Mouse (Mus musculus) CH12.LX (cell line): Measurements from ENCODE around the gene Cdc20.
A peak's percentile ranks its signal among the peaks of the same experiment; 100 is the strongest.

Experiments
- CHD1 ChIP-seq: IDR thresholded peaks from 2 replicates; pipeline ENCODE4 v1.6.1; 2012; ENCODE audit warnings: low read depth, low read length, improper control_type of control experiment, inconsistent platforms
- CHD2 ChIP-seq: IDR thresholded peaks from 2 replicates; pipeline ENCODE4 v1.6.1; 2011; ENCODE audit warnings: low read length, improper control_type of control experiment
- CTCF ChIP-seq, 2 experiments: IDR thresholded peaks in 1 of 2; conservative IDR thresholded peaks in 1 of 2; 2 replicates each; pipeline ENCODE4 v1.5.1; 2011 to 2012; ENCODE audit warnings: low read depth in 2 of 2, low read length in 2 of 2, improper control_type of control experiment in 1 of 2, inconsistent platforms in 1 of 2, mild to moderate bottlenecking in 1 of 2, moderate library complexity in 1 of 2
- EP300 ChIP-seq: IDR thresholded peaks from 2 replicates; pipeline ENCODE4 v1.6.1; 2011; ENCODE audit warnings: low read length, improper control_type of control experiment
- HCFC1 ChIP-seq: IDR thresholded peaks from 2 replicates; pipeline ENCODE4 v1.6.1; 2012; ENCODE audit warnings: low read depth, mild to moderate bottlenecking, inconsistent platforms, low read length, improper control_type of control experiment
- MAX ChIP-seq: IDR thresholded peaks from 2 replicates; pipeline ENCODE4 v1.6.1; 2011; ENCODE audit warnings: low read length, improper control_type of control experiment
- POLR2A ChIP-seq: IDR thresholded peaks from 2 replicates; pipeline ENCODE4 v1.6.1; 2011; ENCODE audit warnings: low read depth, mild to moderate bottlenecking, improper control_type of control experiment, low read length
- USF2 ChIP-seq: conservative IDR thresholded peaks from 2 replicates; pipeline ENCODE4 v1.6.1; 2011; ENCODE audit warnings: low read depth, low read length, improper control_type of control experiment

DNA sequence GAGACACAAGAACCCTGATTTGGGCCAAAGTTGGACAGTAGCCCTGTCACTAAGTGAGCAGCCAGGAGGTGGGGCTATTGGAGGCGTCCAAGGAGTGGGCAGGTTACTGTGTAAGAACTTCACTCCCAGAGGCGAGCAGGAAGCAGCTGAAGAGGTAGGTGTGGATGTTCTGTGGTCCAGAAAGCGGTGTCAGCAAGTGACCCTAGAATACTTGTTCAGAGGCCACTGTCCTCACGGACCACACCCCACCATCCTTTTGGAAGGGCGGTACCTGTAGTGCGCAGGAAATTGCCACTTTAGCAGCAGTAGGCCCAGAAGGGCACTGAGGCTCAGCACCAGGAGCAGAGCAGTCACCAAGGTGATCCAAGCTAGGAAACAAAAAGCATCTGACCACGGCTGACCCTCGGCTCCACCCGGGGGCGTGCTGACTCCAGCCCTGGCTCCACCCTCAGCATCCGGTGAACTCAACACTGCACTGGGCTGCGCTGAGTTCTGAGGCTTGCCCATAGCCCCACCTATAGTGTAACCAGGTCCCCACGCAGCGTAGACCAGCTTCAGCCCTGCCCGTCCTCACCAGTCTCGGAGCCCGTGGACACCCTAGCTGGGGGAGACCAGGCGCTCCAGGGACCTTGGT lies 8.7 kb upstream of the Cdc20 start:
- TF ChIP-seq CTCF (conservative IDR thresholded peaks at IDR 0.05 in 1 of 2, IDR thresholded peaks at IDR 0.05 in 1 of 2; ENCODE audit: low read depth in 2 of 2, low read length in 2 of 2) (peak in 1 of 2 experiments; percentile 42; a peak in 2 of 4 replicates), HCFC1 (no peak), EP300 (no peak), CHD2 (no peak), CHD1 (no peak), MAX (no peak), POLR2A (no peak), USF2 (no peak)
